Mouse (Mus musculus): ENCODE data around the gene Ptger1.

GRCm38 (mm10) chr8:83719048-83719447 is 52.6 kb downstream of the Ptger1 start:
- TF ChIP-seq CTCF (conservative IDR thresholded peaks at IDR 0.05; ENCODE audit: insufficient read depth, insufficient read length, low read depth, low read length) (no peak), POLR2A (IDR thresholded peaks at IDR 0.05; ENCODE audit: low read depth, low read length) (no peak)

All from kidney, adult 2 months (tissue).